Mouse (Mus musculus): ENCODE measurements around the gene Pms1. TPM values are rescaled to one million over a fixed set of nuclear protein-coding genes. Genes with fewer than 3 reads are reported as not detected.
A peak's percentile ranks its signal among the peaks of the same experiment; 100 is the strongest.

Pms1 gene
- total RNA-seq, 2 experiments from 2014 or later: 5.9 to 9.3 TPM

DNA sequence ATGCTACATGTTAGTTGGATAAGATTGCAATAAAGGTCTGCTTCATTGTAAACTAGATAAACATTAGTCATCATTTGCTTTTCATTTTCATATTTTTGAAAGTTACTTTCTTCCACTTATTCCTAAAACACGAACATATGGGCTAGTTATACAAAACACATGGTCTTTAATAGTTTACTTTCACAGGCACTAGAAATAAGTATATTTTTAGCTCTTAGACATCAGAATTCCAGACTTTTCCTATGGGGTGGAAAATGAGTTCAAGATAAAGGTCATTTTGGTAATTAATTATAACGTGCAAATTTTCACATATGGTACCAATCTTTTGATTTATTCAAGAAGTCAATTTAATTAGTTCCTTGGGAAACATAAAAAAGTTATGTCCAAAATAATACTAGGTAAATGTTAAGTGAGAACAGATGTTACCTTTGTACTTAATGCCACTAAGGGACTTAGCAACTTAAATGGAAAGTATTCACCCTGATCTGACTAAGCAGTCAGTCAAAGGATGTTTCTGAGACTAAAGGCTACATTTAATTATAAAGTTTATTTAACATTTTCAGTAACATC lies 95.1 kb downstream of the Pms1 start:
- ATAC-seq (ENCODE audit: poor library complexity, severe bottlenecking): no peak

DNA sequence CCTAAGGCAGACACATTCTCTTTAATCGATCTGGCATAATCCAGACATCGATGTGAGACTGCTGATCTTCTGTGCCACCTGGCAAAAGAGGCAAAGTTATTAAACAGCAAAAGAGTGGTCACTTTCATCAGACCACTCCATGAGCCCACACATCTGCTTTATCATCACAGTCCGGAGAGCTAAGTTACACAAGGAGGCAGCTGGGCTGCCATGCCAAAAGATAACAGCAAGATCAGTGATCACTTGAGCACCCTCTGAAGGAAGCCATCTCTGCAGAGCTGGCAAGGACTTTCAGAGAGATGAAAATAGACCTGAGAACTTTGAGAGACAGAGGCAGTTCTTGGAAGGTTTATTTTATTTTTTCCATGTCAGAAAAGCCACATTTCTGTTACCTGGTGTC lies 102.3 kb downstream of the Pms1 start:
- ATAC-seq (ENCODE audit: poor library complexity, severe bottlenecking): no peak

DNA sequence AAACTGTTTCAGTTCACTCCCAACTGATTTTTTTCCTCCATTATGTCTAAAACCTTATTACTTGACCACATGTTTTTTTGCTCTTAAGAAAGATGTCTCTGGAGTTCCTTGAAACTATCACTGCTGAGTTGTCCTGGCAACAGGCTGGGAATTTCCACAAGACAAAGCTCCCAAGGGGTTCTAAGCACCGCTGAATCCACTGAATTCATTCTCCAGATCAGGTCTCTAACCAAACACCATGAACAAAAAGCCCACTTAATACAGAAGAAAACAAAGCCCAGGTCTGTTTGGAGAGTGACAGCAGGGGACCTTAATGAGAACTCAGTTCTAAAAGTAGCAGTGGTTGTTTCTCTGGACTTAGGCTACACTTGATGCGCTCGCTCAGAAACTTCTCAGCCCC lies 105.6 kb downstream of the Pms1 start:
- ATAC-seq (ENCODE audit: poor library complexity, severe bottlenecking): no peak

DNA sequence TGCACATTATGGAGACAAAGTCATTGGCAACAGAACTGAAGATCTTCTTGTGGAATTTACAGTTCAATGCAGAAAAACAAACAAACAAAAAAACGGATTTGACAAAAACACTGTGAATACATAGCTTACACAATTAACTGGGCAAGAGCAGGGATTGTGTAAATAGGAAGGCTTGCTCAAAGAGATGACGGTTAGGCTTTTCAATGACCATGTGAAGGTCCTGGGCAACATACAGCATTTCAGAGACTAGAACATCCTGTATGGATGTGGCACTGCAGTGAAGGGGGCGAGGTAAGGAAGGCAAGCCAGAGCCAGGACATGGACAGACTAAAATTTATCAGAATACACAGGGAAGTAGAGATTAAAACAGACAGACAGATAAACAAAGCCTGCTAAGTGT lies 107.2 kb downstream of the Pms1 start:
- peak; percentile 93 for ATAC-seq (ENCODE audit: poor library complexity, severe bottlenecking)

DNA sequence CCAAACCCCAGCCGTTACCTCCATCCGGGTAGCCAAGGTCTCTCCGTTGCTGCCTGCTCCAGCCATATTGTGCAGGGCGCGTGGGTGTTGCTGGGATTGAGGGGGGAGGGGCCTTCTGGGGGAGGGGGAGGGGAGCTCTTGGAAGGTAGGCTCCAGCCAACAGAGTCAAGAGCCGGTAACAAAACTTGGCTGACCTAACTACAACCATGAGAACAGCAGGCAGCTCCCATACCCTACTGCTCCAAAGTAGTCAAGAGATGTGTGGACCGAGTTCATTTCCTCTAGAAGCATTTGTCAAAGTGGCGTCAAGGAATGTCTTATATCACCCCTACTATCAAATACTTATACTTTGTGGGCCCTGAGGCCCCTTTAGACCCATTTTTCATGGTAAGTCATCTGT lies 109.3 kb downstream of the Pms1 start, which contains the start of gene 1700019A02Rik:
TSS of gene 1700019A02Rik (minus strand) at position 101 of the 400 bp plus-strand sequence.
- ATAC-seq (ENCODE audit: poor library complexity, severe bottlenecking): no peak

DNA sequence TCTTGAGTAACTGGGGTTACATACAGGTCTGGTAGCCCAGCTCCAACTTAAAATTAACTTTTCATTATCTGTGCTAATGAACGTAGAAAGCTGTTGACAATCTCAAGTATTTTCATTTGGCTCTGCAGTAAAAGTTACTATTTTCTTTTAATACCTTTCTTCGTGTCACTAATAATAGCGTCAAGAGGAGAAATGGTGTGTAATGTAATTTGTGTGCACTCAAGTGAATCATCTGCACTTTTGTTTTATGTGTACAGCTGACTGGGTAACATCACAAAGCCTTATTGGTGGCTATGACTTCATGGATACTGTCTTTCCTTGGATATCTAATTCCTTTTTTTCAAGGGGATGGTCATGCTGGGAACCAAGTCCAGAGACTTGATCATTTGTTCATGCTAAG lies 110.5 kb downstream of the Pms1 start:
- no peak for ATAC-seq (ENCODE audit: poor library complexity, severe bottlenecking)

DNA sequence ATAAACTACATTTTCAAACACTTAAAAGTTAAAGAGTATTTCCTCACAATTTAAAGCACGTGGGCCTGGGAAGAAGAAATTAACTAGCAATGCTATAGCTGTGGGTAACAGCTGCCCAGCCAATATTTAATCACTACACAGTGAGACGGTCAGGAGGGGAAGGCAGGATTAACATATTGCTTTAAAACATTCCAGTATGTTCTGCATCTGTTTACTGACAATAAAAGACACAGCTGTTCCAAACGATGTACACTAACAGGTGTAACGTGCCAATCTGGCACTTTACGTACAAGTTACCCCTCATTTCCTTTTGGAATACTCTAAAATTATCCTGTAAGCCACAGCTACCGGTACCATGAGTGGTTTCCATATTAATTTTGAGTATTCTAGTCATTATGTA lies 139.1 kb downstream of the Pms1 start:
- ATAC-seq (ENCODE audit: poor library complexity, severe bottlenecking): no peak

Other genes with a start within 250 kb of the Pms1 start
- gene Mstn, start 235.4 kb downstream of the Pms1 start, total RNA-seq (2015): not detected in 2 replicates
- not detected in 2 replicates for gene Mstn, start 235.4 kb downstream of the Pms1 start, total RNA-seq (2017)
- not detected in 2 replicates for gene 1700019A02Rik, start 109.4 kb downstream of the Pms1 start, total RNA-seq (2015)
- not detected in 2 replicates for gene 1700019A02Rik, start 109.4 kb downstream of the Pms1 start, total RNA-seq (2017)
- 32.5 and 34.6 TPM in 2 replicates for gene Ormdl1, start 77 bp upstream of the Pms1 start, total RNA-seq (2015)
- 27.0 and 34.7 TPM in 2 replicates for gene Ormdl1, start 77 bp upstream of the Pms1 start, total RNA-seq (2017)
- gene Gm28778, start 93 bp upstream of the Pms1 start, total RNA-seq (2015): not detected in 2 replicates
- gene Gm28778, start 93 bp upstream of the Pms1 start, total RNA-seq (2017): not detected in 2 replicates
- 17.3 and 18.8 TPM in 2 replicates for gene Osgepl1, start 16.6 kb upstream of the Pms1 start, total RNA-seq (2015)
- gene Osgepl1, start 16.6 kb upstream of the Pms1 start, total RNA-seq (2017): 5.4 and 10.9 TPM in 2 replicates
- gene Asdurf, start 55.6 kb upstream of the Pms1 start, total RNA-seq (2015): not detected in 2 replicates
- gene Asdurf, start 55.6 kb upstream of the Pms1 start, total RNA-seq (2017): 174 and 358 TPM in 2 replicates
- gene Gm28551, start 55.6 kb upstream of the Pms1 start, total RNA-seq (2015): not detected in 2 replicates
- not detected in 2 replicates for gene Gm28551, start 55.6 kb upstream of the Pms1 start, total RNA-seq (2017)
- 110 and 111 TPM in 2 replicates for gene Asnsd1, start 55.7 kb upstream of the Pms1 start, total RNA-seq (2015)
- 104 and 111 TPM in 2 replicates for gene Asnsd1, start 55.7 kb upstream of the Pms1 start, total RNA-seq (2017)